Mouse (Mus musculus): ENCODE measurements around the gene Ndst4.

Gene Ndst4

GRCm38 (mm10) chr3:125722953-125723352 lies 319.1 kb downstream of the Ndst4 start:
- no peak for DNase-seq (ENCODE audit: extremely low read depth, low read depth, low spot score)

GRCm38 (mm10) chr3:125734945-125735344 lies 331.1 kb downstream of the Ndst4 start:
- DNase-seq (ENCODE audit: extremely low read depth, low read depth, low spot score): no peak

- no peak for DNase-seq (ENCODE audit: extremely low read depth, low read depth, low spot score)
Observed at GRCm38 (mm10) chr3:125744468-125745141, 340.7 kb downstream of the Ndst4 start.

- no peak for DNase-seq (ENCODE audit: extremely low read depth, low read depth, low spot score)
Observed at GRCm38 (mm10) chr3:125745142-125745496, 341.2 kb downstream of the Ndst4 start.

GRCm38 (mm10) chr3:125746367-125746766 lies 342.5 kb downstream of the Ndst4 start:
- DNase-seq (ENCODE audit: extremely low read depth, low read depth, low spot score): no peak

GRCm38 (mm10) chr3:125756911-125757310 lies 353.0 kb downstream of the Ndst4 start:
- DNase-seq (ENCODE audit: extremely low read depth, low read depth, low spot score): no peak

- DNase-seq (ENCODE audit: extremely low read depth, low read depth, low spot score): no peak
Observed at GRCm38 (mm10) chr3:125760711-125761110, 356.8 kb downstream of the Ndst4 start.

Data from fat pad, adult 2 months (tissue).